Mouse (Mus musculus) stomach, postnatal 0 days (tissue): ENCODE measurements around the gene Zfp950.

ENCODE experiments used
- CTCF ChIP-seq: IDR thresholded peaks from 2 replicates; pipeline ENCODE4 v1.5.1; 2016; ENCODE audit warnings: antibody characterized with exemption, low read depth, mild to moderate bottlenecking, moderate library complexity
- EP300 ChIP-seq: optimal IDR thresholded peaks from 2 replicates; pipeline ENCODE3; 2016; ENCODE audit warnings: antibody characterized with exemption

DNA sequence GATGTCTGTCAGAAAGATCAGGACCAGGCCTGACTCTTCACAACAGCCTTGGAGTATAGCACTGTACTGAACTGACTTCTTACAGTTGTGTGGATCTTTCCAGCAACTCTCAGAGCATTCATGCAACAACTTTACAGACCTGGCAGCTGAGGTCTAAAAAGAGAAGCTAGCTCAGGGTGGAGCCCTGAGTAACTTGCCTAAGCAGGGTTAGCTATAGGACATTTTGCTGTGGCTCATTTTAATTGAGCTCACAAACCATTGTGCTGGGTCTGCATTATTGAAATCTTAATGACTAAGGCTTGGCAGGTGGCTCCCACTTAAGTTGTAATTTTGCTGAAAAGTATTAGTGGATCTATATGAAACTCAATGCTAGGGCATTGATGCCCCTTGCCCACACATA lies 88.6 kb downstream of the Zfp950 start:
- TF ChIP-seq EP300 (no peak), CTCF (no peak)
